Mouse (Mus musculus) thymus, adult 2 months (tissue): Measurements from ENCODE around the gene Prickle2.

Experiments
- CTCF ChIP-seq: fragments of 200-500 bp; IDR thresholded peaks from 2 replicates; pipeline ENCODE4 v1.5.1; 2012; ENCODE audit warnings: mild to moderate bottlenecking, control low read depth, low read length, moderate library complexity, borderline replicate concordance; ENCODE audit not compliant: control insufficient read depth, poor library complexity, insufficient read depth; ENCODE audit errors: extremely low read depth
- POLR2A ChIP-seq: fragments of 200-500 bp; IDR thresholded peaks from 2 replicates; pipeline ENCODE4 v1.6.1; 2012; ENCODE audit warnings: mild to moderate bottlenecking, low read length, control low read depth, moderate library complexity; ENCODE audit not compliant: control insufficient read depth, poor library complexity, insufficient read depth; ENCODE audit errors: extremely low read depth

GRCm38 (mm10) chr6:92614771-92615170 lies 91.2 kb downstream of the Prickle2 start:
- TF ChIP-seq CTCF (no peak), POLR2A (no peak)
